In the genomic region with DNA sequence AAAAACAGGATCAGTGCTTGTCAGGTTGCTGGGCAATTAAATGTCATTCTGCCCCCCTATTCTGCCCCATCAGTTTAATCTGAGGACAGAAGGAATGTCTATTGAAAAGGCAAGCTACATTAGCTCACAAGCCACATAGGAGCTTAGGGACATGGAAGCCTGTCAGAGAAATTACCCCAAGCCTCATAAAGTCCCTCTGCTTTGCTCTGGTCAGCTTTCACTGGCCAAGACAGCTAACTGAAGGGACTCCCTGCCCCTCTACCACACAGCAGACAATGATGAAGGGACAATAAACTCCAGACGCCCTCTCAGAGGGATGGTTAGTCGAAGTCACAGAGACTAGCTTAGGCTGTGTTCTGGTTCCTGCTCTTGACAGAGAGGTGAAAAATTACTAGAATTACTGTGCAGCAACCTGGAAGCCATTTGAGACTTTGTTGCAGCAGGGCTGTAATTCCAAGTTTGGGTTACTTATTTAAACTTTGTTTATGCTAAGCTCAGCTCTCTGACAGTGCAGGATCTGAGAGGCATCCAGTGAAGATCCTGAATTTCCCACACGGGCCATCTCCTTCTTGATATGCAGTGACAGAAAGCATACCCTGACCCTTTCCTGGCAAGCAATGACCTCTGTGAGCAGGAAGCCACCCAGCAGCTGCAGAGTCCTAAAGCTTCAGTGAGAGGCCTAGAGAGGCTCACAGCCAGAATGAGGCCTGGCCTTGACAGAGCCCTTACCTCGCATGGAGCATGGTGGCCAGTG, we compare ENCODE assay signal across 23 mouse cellular contexts.
DNase-seq lines count a peak whose midpoint lies in the region; ATAC-seq and TF ChIP-seq lines count a peak whose summit lies in the region.
"Had no signal": no experiment of that assay in that cellular context is flagged by ENCODE, and none has a peak within 500 bp of the region (broad histone marks: within the 10 kb centered on the region; RNA-seq: fewer than 3 reads in every experiment).

No protein-coding gene starts in this region.

- no peak for DNase-seq in liver, embryonic 14.5 days (ENCODE audit: low read depth in 3 of 3, low spot score in 3 of 3)
- DNase-seq in embryo, embryonic 9.5 days (ENCODE audit: extremely low spot score): peak; percentile 8
- peak; percentile 41 for DNase-seq in yolk sac, embryonic 10.5 days (ENCODE audit: low spot score)
- DNase-seq: adrenal gland, postnatal 14 days; cerebellum, adult 9-11 months; gastrocnemius, adult 2 months; kidney, postnatal 36 days; left cerebral cortex, postnatal 4 days; liver; lung, embryonic 14.5 days; lung, postnatal 36 days; right cerebral cortex, adult 18-20 months; thymus, postnatal 25 days had no signal

- no peaks in the 10 kb centered on the region for H3K36me3 ChIP-seq in hindbrain, embryonic 15.5 days
- H3K36me3 ChIP-seq in hindbrain, embryonic 13.5 days: no peaks in the 10 kb centered on the region
- H3K36me3 ChIP-seq in liver, embryonic 14.5 days (replicated peaks; ENCODE audit: control insufficient read depth, insufficient read depth, low read depth): no peaks in the 10 kb centered on the region
- H3K36me3 ChIP-seq in liver, embryonic 12.5 days: no peaks in the 10 kb centered on the region
- no peaks in the 10 kb centered on the region for H3K36me3 ChIP-seq in forebrain, embryonic 16.5 days (ENCODE audit: control insufficient read depth, insufficient read depth)
- H3K36me3 ChIP-seq: forebrain, embryonic 10.5 days; heart, embryonic 15.5 days; neural tube, embryonic 12.5 days had no signal

- H3K9ac ChIP-seq in hindbrain, embryonic 15.5 days: no peak overlapping the region
- no peak overlapping the region for H3K9ac ChIP-seq in hindbrain, embryonic 13.5 days
- no peak overlapping the region for H3K9ac ChIP-seq in liver, embryonic 14.5 days (replicated peaks)
- no peak overlapping the region for H3K9ac ChIP-seq in liver, embryonic 12.5 days
- H3K9ac ChIP-seq in forebrain, embryonic 16.5 days (replicated peaks; ENCODE audit: low read depth, low read length): no peak overlapping the region
- H3K9ac ChIP-seq: heart, embryonic 15.5 days; lung, embryonic 14.5 days; neural tube, embryonic 12.5 days had no signal

- ATAC-seq in hindbrain, embryonic 15.5 days (ENCODE audit: low FRiP score, low read depth): peak; percentile 30; the same call in 1 of the 2 replicates
- ATAC-seq in hindbrain, embryonic 13.5 days (ENCODE audit: low FRiP score): no peak
- peak; percentile 25; the same call in 1 of the 2 replicates for ATAC-seq in liver, embryonic 14.5 days (ENCODE audit: insufficient read depth)
- ATAC-seq in liver, embryonic 12.5 days: no peak
- no peak for ATAC-seq in forebrain, embryonic 16.5 days
- ATAC-seq: inflammation-experienced regulatory T-cells, adult 6 months had no signal

- no peaks in the 10 kb centered on the region for H3K27me3 ChIP-seq in hindbrain, embryonic 15.5 days
- no peaks in the 10 kb centered on the region for H3K27me3 ChIP-seq in hindbrain, embryonic 13.5 days
- no peaks in the 10 kb centered on the region for H3K27me3 ChIP-seq in liver, embryonic 14.5 days (ENCODE audit: control insufficient read depth, insufficient read depth, low read length)
- no peaks in the 10 kb centered on the region for H3K27me3 ChIP-seq in liver, embryonic 12.5 days (replicated peaks)
- H3K27me3 ChIP-seq in forebrain, embryonic 16.5 days (replicated peaks; ENCODE audit: control insufficient read depth, insufficient read depth, low read length): no peaks in the 10 kb centered on the region
- H3K27me3 ChIP-seq: CH12.LX; heart, embryonic 15.5 days; neural tube, embryonic 12.5 days had no signal

- no peak overlapping the region for H3K4me2 ChIP-seq in hindbrain, embryonic 15.5 days
- H3K4me2 ChIP-seq in hindbrain, embryonic 13.5 days: no peak overlapping the region
- no peak overlapping the region for H3K4me2 ChIP-seq in liver, embryonic 14.5 days (ENCODE audit: low read depth)
- no peak overlapping the region for H3K4me2 ChIP-seq in liver, embryonic 12.5 days
- no peak overlapping the region for H3K4me2 ChIP-seq in forebrain, embryonic 16.5 days (ENCODE audit: low read length)
- H3K4me2 ChIP-seq: heart, embryonic 15.5 days; lung, embryonic 14.5 days; neural tube, embryonic 12.5 days had no signal

- H3K9me3 ChIP-seq in hindbrain, embryonic 15.5 days: no peaks in the 10 kb centered on the region
- H3K9me3 ChIP-seq in hindbrain, embryonic 13.5 days: no peaks in the 10 kb centered on the region
- H3K9me3 ChIP-seq in liver, embryonic 14.5 days (ENCODE audit: control insufficient read depth, low read length): no peaks in the 10 kb centered on the region
- H3K9me3 ChIP-seq in liver, embryonic 12.5 days (replicated peaks): no peaks in the 10 kb centered on the region
- no peaks in the 10 kb centered on the region for H3K9me3 ChIP-seq in forebrain, embryonic 16.5 days (ENCODE audit: control insufficient read depth, low read length)
- H3K9me3 ChIP-seq: forebrain, embryonic 10.5 days; heart, embryonic 15.5 days; neural tube, embryonic 12.5 days had no signal

- WGBS in hindbrain, embryonic 15.5 days: 48% methylated on average over 4 of the region's 4 CpGs
- WGBS in hindbrain, embryonic 13.5 days: 50% methylated on average over 4 of the region's 4 CpGs
- 59% methylated on average over 4 of the region's 4 CpGs for WGBS in liver, embryonic 14.5 days (ENCODE audit: insufficient replicate concordance)
- 55% methylated on average over 4 of the region's 4 CpGs for WGBS in liver, embryonic 12.5 days (ENCODE audit: insufficient replicate concordance)
- WGBS in forebrain, embryonic 16.5 days: 67% methylated on average over 4 of the region's 4 CpGs

- H3K4me3 ChIP-seq in hindbrain, embryonic 15.5 days: no peak overlapping the region
- H3K4me3 ChIP-seq in hindbrain, embryonic 13.5 days: no peak overlapping the region
- H3K4me3 ChIP-seq in liver, embryonic 14.5 days (ENCODE audit: insufficient read depth in 1 of 2, low read depth in 2 of 2, low read length in 2 of 2): no peak overlapping the region
- H3K4me3 ChIP-seq in liver, embryonic 12.5 days: no peak overlapping the region
- no peak overlapping the region for H3K4me3 ChIP-seq in forebrain, embryonic 16.5 days (replicated peaks; ENCODE audit: low read length)
- H3K4me3 ChIP-seq: forebrain, embryonic 10.5 days; gastrocnemius, adult 2 months; heart, embryonic 15.5 days; left cerebral cortex, adult 2 months; neural tube, embryonic 12.5 days had no signal

- TF ChIP-seq EP300 in liver, embryonic 14.5 days (IDR thresholded peaks at IDR 0.05; ENCODE audit: low read depth): no peak

- H3K27ac ChIP-seq in hindbrain, embryonic 15.5 days (replicated peaks): no peak overlapping the region
- no peak overlapping the region for H3K27ac ChIP-seq in hindbrain, embryonic 13.5 days
- H3K27ac ChIP-seq in liver, embryonic 14.5 days: no peak overlapping the region
- no peak overlapping the region for H3K27ac ChIP-seq in liver, embryonic 12.5 days
- no peak overlapping the region for H3K27ac ChIP-seq in forebrain, embryonic 16.5 days (ENCODE audit: low read length)
- H3K27ac ChIP-seq: forebrain, embryonic 10.5 days; gastrocnemius, adult 2 months; heart, embryonic 15.5 days; left cerebral cortex, adult 2 months; neural tube, embryonic 12.5 days had no signal

- no peaks in the 10 kb centered on the region for H3K4me1 ChIP-seq in hindbrain, embryonic 15.5 days (replicated peaks)
- H3K4me1 ChIP-seq in hindbrain, embryonic 13.5 days (replicated peaks): peaks cover 9% of the 10 kb centered on the region
- H3K4me1 ChIP-seq in liver, embryonic 14.5 days (replicated peaks; ENCODE audit: control insufficient read depth in 2 of 2, insufficient read depth in 2 of 2, low read length in 1 of 2): peaks cover 0 to 2% of the 10 kb centered on the region in 2 experiments; a peak in 1 of 4 replicates
- H3K4me1 ChIP-seq in liver, embryonic 12.5 days: peaks cover 5% of the 10 kb centered on the region
- H3K4me1 ChIP-seq in forebrain, embryonic 16.5 days (replicated peaks; ENCODE audit: control insufficient read depth, insufficient read depth, low read length): peaks cover 3% of the 10 kb centered on the region; the same call in 1 of the 2 replicates
- H3K4me1 ChIP-seq: neural tube, embryonic 12.5 days had no signal

- TF ChIP-seq CTCF in liver, embryonic 14.5 days (IDR thresholded peaks at IDR 0.05; ENCODE audit: low read depth): no peak

Comparison
In these comparisons a context has a peak if more than half of its experiments do, and no peak if none do; other contexts are left out.
1. ATAC-seq: peak in hindbrain, embryonic 15.5 days (single experiment) and liver, embryonic 14.5 days (single experiment); none in hindbrain, embryonic 13.5 days (single experiment), liver, embryonic 12.5 days (single experiment) and forebrain, embryonic 16.5 days (single experiment).
2. DNase-seq: peak in embryo, embryonic 9.5 days (single experiment) and yolk sac, embryonic 10.5 days (single experiment); none in liver, embryonic 14.5 days (0 of 3).